Mouse (Mus musculus) adrenal gland, adult 18-20 months (tissue): ENCODE measurements around the gene Runx1. TPM values are rescaled to one million over a fixed set of nuclear protein-coding genes. Genes with fewer than 3 reads are reported as not detected.

Experiments
- DNase-seq, 2 experiments: peaks; one replicate each; pipeline ENCODE4 v3.0.0; 2021 to 2022; ENCODE audit warnings: low spot score in 2 of 2
- total RNA-seq, 2 experiments: library from RNA; stranded (reverse); gene quantifications; 1 replicate in 1 of 2; 2 replicates in 1 of 2; pipeline ENCODE4 v1.2.3; 2021

Runx1 gene
- total RNA-seq, 2 experiments from 2014 or later: 3.5 to 4.5 TPM

DNA sequence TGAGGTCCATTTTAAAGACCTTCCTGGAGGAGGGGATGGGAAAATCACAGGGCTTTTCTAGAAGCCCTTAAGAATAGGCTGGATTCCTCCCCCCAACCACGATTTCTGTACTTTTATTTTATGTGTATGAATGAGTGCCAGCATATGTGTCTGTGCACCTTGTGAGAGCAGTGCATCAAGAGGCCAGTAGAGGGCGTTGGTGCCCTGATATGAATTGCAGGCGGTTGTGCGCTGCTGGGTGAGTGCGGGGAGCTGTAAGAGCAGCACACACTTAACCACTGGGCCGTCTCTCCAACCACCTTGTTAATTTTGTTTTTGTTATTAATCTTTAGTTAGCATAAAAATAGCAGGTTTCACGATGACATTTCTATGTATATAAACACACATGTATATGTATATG lies 26.0 kb downstream of the Runx1 start:
- no peak for DNase-seq

DNA sequence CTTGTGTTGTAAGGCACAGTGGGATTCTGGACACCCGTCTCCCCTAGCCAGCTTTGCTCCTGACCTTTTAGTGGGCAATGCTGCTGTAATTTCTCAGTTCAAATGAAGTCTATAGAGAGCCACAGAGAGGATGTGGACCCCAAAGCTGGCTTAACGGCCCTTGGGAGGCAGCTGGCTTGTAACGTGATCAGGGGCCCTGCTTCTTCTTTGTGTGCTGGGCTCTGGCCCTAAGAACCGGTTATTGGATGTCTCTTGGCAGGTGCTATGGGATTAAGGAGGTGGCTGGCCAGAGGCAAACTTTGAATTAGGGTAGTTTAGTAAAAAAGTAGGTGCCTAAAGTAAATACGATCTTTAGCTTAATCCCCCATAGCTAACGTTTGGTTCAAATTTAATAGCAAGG lies 31.8 kb downstream of the Runx1 start:
- no peak for DNase-seq

DNA sequence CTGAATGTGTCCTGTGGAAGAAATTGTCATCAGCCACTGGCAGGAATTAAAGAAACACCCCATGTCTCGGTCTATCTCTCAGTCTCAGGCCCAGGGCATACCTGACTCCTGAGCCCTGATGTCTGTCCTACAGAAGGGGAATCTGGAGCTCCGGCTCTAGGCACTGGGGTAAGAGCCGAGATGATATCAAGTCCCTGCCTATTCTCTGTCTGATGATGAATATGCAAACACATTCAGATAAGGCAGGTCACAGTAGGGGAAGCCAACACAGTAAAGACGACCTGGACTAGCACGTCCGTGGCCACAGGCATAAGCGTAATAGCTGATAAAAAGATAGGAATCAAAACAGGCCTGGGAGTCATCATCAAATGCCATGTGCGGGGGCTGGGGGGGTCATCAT lies 32.2 kb downstream of the Runx1 start:
- no peak for DNase-seq

DNA sequence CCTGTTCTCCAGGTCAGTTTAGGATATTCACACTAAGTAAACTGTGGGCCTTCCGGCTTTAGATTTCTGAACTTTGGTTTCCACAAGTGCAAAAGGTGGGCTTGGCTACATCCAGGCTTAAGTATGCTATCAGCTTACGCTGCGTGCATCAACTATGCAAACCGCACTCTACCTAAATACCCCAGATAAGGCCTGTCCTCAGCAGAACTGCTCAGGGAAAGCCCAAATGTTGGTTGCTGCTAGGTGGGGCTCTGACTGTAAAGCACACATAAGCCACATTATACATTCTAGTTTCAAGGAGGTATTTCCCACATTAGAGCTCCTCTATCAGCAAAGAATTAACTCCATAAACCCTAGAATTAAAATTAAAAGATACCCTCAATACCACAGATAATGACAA lies 33.0 kb downstream of the Runx1 start:
- DNase-seq: no peak

DNA sequence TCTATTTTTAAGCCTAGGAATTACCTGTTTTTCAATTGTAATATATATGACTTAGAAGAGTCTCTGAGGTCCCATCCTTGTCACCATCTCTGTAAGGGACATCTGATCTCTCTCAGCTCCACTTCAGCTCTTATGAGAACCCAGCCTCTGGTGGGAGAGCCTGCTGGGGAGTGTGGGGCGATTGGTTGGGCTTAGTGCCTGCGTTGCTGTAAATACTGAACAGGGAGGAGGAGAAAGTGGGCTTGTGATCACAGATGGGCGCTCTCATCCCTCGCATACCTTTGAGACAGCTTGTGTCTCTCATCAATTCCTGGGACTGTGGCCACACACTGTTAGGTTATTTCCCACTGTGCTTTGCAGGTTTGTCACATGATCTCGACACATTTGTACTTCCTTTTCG lies 35.3 kb downstream of the Runx1 start:
- no peak for DNase-seq

DNA sequence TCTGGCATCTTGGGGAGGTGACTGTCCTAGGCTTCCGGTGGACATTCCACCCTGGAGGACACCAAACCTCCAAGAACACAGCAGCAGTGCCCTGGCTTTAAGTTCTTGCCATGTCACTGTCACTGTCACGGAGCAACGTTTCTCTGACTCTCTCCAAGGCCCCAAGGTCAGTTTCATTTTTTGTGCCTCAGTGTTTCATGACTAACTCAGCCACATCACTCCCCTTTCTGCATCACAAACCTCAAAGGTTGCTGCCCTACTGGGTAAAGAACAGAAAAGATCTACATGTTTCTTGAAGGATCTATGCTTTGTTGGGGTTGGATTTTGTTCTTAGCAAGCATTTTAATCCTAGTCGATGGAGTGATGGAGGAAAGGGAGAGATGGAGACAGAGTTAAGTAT lies 36.1 kb downstream of the Runx1 start:
- DNase-seq: no peak

DNA sequence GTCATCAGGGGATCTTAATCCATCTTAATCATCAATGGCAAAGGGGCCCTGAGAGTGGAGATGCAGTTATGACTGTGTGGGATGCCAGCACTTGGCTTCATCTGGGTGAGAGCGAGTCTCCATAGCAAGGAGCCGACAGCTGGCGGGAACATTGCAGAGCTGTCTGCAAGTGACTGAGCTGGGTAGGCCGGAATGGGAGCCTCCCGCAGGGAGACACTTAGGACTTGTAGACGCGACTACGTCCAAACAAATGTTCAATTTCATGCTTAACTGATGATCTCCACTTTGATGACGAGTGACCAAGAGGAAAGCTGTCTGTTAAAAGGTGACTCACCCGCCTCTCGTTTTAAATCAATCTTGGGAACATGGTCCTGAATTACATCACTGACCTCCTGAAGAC lies 37.5 kb downstream of the Runx1 start:
- DNase-seq: no peak

DNA sequence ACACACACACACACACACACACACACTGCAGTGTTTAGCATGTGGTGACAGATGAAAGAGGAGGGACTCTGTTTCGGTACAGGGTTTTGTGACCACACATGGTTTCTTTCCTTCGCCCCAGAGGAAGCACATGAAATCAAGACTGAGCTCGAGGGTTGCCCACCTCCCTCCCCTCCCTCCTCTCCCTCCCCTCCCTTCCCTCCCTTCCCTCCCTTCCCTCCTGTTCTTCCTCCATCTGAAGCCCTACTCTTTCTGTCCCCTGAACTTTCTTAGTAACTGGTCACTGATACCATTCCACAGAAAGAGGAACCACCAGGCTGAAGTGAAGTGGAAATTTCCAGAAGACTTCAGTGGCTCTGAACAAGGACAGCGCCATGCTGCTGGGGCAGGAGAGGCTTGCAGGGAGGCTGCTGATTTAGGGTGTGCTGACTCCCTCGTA lies 39.0 kb downstream of the Runx1 start:
- DNase-seq: no peak

DNA sequence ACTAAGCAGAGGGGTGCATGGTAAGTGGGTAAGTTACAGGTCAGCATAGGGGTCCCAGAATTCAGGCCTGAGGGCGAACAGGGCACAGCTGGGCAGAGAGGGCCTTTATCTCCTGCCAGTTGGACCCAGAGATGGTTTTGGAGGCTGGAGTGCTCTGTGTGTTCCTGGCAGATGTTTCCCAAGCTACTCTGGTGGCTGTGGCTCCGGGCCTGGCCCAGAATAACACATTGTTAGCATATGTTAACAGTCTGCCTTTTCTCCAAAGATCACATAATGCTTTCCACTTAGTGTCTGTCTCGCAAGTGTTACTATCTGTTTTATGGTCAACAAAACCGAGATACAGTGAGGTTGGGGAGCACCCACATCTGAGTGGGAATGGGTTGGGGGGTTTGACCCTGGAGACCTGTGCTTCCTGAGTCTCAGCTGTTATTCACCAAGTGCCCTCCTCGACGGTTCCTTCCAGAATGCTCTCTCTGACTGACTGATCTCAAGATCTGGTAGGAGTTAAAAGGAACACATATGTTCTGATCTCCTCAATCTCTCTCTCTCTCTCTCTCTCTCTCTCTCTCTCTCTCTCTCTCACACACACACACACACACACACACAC lies 39.6 kb downstream of the Runx1 start:
- DNase-seq: no peak

DNA sequence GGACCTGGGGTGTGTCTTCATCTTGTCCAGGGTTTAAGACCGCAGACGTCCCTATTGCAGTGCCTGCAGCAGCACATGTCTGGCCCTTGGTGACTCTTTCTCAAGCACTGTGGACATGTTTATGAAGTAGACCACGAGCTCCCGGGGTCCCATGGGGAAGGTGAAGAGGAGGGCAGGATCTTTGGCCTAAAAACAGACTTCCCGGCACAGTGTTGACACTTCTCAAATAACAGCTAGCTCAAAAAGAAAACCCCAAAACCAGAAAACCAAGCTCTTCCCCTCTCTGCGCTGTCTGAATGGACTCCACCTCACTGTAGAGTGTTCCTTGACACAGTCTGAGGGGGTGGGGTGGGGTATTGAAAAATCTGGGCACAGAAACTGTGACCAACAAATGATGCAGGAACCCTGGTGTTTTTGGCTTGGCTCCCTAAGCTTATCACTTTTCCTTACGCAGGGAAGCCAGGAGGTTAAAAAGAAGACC lies 42.3 kb downstream of the Runx1 start:
- DNase-seq: no peak

DNA sequence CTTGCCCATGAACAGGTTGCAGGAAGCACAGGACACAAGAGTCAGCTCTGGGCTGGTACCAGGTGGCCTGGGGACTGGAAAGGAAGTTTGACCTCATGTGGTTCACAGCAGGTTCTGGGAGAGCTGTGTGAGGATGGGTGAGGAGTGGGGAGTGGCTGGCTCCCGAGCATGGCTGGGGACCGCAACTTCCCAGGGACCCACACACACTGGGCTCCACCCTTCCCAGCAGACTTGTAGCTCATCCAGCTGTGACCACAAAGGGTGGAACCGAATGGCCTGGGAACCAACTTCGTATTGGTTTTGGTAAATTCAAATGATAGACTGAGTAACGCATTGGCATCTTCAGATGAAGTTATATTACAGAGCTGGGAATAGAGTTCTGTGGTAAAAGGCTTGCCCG lies 43.5 kb downstream of the Runx1 start:
- no peak for DNase-seq

DNA sequence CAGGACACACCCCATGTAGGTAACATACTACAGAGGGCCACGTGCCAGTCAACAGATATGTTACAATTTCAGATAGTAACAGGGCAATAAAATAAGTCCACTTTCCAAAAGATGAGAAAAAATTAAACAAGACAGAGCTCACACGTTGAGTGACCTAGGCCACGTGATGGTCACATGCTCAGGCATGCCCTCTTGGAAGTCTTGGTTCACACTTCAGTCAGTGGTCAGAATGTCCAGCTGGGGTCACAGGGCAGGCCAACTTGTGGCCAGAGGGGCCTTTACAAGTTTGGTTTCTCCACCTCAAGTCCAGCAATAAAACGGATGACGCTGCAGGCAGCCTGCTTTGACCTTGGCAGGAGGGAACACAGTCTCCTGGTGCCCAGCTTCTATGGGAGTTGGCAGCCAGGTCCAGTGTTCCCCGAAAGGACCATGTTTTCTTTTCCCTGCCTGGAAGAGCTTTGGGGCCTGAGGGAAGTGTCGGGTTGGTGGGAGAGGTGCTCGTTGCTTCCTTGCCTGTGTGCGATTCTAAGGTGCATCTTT lies 46.0 kb downstream of the Runx1 start:
- no peak for DNase-seq

DNA sequence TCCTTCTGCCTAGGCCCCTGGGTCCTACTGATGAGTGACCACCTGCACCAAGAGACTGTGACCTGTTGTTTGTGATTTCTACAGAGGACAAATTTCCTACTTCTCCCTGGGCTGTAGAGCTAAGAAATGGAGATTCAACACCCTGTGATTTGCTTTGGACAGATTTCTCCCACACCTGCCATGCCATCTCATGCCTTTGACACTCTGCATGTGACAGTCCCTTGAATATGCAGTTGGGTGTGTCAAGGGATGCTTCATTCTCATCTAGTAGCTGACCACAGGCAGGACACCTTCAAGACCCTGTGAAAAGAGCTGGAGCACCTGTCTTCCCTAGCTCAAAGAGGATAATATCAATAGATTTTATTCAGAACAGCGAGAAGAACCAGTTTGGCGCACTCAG lies 46.8 kb downstream of the Runx1 start:
- no peak for DNase-seq

DNA sequence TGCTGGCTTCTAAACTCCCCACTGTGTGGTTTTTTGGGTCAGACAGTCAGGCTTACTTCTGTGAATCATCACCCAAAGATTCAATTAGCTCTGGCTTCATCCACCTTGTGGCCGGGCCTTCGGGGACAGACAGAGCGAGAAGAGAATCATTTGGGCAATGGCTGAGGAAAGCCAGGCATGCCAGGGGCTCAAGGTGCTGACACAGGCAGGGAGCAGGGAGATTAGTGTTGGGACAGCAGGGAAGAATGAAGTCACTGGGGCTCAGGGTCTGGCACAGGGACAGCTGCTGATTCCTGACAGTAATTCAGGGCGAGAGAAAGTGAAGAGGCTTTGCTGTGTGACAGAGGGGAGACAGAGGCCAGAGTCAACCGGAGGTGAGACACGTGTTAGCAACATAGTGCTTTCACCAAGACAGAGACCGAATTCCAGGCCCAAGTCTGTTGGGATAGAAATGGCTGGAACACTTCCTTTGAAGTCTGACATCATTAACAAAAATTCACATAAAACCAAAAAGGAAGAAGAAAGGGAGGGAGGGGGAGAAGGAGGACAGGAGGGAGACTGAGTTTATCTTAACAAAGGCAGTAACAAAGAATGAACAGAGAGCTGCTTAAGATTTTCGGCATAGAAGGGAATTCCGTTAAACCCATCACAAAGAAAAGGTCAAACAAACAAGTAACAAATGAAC lies 47.7 kb downstream of the Runx1 start:
- no peak for DNase-seq

DNA sequence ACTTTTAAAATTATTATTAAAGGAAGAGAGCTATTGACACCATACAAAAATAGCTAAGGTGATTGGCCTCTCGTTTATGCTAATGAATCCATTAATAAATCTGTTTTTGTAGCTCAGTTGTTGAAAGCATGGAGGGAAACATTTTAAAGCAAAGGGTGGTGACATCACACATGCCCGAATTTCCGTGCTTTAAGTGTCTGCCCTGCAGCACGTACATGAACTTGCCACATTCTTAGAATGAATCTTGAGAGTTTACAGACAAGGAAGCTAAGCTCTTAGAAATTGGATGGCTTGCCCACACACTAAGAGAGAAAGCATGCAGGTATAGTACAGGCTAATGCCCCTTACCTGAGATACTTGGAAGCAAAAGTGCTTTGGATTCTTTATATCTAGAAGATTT lies 58.1 kb downstream of the Runx1 start:
- no peak for DNase-seq

DNA sequence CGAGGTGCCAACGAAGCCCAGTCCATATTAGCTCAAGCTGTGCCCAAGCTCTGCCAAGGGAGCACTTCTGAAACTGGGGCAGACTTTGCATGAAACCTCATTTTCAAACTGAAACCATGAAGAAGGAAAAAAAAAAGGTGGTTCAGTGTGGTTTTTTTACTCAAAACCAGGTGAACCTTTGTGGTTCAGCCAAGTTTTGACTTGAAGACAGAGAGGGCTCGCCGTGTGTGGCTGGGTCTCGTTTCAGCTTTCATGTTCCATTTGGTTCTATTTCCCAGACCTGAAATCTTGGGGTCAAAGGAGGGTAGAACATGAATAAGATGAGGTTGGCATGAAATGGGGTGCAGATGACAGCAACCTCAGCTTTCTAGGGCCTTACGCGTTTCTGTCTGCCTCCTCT lies 58.5 kb downstream of the Runx1 start:
- no peak for DNase-seq

DNA sequence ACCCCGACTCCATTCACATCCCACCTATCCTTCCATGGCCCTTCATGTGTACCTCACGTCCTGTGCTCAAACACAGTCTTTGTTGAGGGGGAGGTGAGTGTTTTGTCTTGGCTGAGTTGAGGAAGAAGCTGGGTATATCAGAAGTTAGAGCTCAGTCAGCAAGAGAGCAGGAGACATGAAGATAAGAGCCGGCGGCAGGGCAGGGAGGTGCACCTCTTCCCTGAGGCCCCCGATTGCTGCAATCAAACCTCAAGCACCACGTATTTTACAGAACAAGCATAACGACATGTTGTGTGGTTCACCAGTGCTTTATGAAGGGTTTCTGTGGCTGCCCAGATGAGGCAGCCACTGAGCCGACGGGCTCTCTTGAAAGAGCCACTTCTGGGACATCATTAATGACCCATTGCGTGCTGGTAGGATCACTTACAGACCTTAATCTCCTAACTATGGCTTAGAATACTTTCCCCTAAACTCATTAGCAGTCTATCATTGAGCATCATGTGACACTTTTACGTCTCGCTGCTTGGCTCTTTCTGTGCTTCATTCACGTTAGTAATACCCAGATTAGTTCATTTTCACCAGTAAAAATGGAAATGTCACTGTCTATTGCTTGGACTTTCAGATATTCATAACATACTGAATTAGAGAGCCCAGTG lies 61.1 kb downstream of the Runx1 start:
- DNase-seq: no peak

DNA sequence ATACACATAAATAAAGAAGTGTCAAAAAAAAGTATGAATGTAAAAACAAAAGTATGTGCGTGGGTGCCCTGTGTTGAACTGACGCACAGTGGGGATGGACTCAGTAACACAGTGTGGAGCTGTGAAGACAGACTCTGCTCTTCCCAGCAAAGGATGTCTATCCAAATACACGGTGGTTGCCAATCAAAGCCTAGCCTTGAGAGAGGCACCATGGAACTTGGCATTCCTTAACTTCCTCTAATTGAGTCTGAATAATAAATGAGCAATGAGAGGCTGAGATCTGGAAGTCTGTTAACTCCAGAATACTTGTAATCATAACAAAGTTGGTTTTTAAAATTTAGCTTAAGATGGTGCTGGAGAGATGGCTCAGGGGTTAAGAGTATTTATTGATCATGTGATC lies 62.3 kb downstream of the Runx1 start:
- DNase-seq: no peak

DNA sequence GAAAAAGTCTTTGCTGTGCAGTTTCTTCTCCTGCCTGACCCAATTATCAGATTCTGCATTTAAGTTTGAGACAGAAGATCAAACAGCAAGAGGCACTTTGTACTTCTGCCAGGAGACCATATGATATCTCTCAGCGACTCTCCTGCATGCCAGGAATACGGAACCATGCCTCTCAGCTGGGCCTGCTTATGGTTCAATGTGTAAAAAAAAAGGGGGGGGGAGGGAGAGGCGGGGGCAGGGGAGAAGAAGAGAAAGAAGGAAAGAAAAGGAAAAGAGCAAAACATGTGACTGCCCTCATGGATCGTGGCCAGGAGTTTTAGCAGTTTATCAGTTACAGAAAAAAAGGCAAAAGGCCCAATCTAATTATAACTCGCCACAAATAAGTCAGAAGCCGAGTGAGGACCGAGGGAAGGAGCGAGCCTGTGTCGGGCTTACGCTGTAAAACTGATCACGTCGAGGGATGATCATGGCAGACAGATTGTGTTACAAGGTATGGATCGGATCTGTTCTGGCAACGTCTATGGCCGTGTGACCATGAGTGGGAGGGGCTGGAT lies 63.9 kb downstream of the Runx1 start:
- DNase-seq: no peak

DNA sequence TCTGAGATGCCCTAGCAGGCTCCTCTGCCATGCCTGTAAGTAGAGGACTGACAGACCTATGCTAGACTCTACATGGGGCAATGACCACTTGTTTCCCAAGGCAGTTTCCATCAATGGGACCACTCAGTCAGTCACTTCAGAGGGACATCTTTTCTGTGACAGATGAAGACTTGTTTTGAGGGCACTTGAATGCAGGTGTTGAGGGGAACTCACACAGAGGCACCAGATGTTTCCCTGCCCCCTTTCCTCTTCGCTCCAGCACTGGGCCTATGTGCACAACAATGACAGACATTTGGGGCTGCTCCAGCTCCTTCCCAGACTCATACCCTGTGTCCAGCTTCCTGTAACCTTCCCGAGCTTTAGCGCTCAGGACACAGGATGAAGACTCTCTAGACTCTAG lies 65.9 kb downstream of the Runx1 start:
- no peak for DNase-seq

DNA sequence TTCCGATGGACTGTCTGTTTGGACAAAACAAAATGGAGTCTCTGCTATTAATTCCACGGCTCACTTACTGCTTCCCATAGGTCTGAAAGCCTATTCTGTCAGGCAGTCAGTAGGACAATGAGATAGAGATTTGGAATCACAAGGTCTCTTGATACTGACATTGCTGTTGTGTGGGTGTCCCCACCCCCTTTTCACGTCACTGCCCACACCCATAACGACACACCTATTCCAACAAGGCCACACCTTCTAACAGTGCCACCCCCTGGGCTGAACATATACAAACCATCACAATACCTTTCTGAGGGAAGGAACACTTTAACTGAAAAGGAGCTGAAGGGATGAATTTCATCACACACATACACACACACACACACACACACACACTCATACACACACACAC lies 68.4 kb downstream of the Runx1 start:
- DNase-seq: no peak

DNA sequence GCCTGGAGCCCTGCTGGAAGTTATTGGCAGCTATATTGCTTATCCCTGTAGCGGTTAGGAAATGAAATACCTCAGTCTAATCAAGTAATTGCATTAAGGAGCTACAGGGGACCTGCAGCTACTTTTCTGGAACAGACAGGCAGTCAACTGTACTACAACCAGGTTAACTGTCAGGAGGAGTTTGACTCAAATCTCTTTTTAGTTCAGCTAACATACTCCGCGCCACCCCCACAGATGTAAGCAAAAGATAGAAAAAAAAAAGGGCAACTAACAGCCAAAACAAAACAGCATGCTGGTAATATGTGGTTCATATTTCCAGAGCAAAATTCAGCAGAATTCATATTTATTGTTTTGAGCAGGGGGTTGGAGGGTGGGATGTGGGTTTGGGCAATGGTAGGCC lies 72.0 kb downstream of the Runx1 start:
- no peak for DNase-seq
